Mouse (Mus musculus) ES-E14 (cell line): ENCODE measurements around the gene Gp1bb. TPM values are rescaled to one million over a fixed set of nuclear protein-coding genes. Genes with fewer than 3 reads are reported as not detected.

ENCODE experiments used
- DNase-seq: peaks from one replicate; pipeline ENCODE4 v3.0.0-alpha.2; 2013; ENCODE audit warnings: low read depth, low spot score
- H3K27ac ChIP-seq: 2 replicates; pipeline ENCODE4 v1.5.1; 2012; ENCODE audit warnings: low read depth, mild to moderate bottlenecking, low read length, moderate library complexity, mixed read lengths; ENCODE audit not compliant: poor library complexity, insufficient read depth, severe bottlenecking
- H3K36me3 ChIP-seq: 2 replicates; pipeline ENCODE4 v1.6.1; 2012; ENCODE audit warnings: mild to moderate bottlenecking, low read length, moderate library complexity, mixed read lengths; ENCODE audit not compliant: control insufficient read depth, poor library complexity, insufficient read depth, severe bottlenecking
- H3K4me1 ChIP-seq, 2 experiments: fragments of 150-350 bp in 1 of 2; sonication (generic) in 1 of 2; 2 replicates each; pipeline ENCODE4 v1.6.1; 2012; ENCODE audit warnings: low read length in 2 of 2, mild to moderate bottlenecking in 1 of 2, mixed read lengths in 1 of 2; ENCODE audit not compliant: control insufficient read depth in 2 of 2, insufficient read depth in 2 of 2, poor library complexity in 1 of 2
- H3K4me3 ChIP-seq, 2 experiments: fragments of 150-350 bp in 1 of 2; sonication (generic) in 1 of 2; 2 replicates each; pipeline ENCODE4 v1.5.1; 2012; ENCODE audit warnings: low read length in 2 of 2, low read depth in 1 of 2, mild to moderate bottlenecking in 1 of 2, mixed read lengths in 1 of 2; ENCODE audit not compliant: insufficient read depth in 1 of 2, poor library complexity in 1 of 2, severe bottlenecking in 1 of 2
- H3K9ac ChIP-seq: 2 replicates; pipeline ENCODE4 v1.6.1; 2012; ENCODE audit warnings: low read depth, mild to moderate bottlenecking, low read length, mixed read lengths; ENCODE audit not compliant: poor library complexity, insufficient read depth, severe bottlenecking
- H3K9me3 ChIP-seq: fragments of 150-350 bp; sonication (generic); 2 replicates; pipeline ENCODE4 v1.6.1; 2012; ENCODE audit warnings: low read depth, mild to moderate bottlenecking, low read length; ENCODE audit not compliant: control insufficient read depth, insufficient read depth
- CHD2 ChIP-seq: IDR thresholded peaks from 2 replicates; pipeline ENCODE4 v1.6.1; 2014; ENCODE audit warnings: mild to moderate bottlenecking, low read depth, low read length, inconsistent platforms
- HCFC1 ChIP-seq: IDR thresholded peaks from 2 replicates; pipeline ENCODE4 v1.6.1; 2012; ENCODE audit warnings: low read length, inconsistent platforms, borderline replicate concordance; ENCODE audit not compliant: insufficient read depth
- MAFK ChIP-seq: IDR thresholded peaks from 2 replicates; pipeline ENCODE4 v1.6.1; 2014; ENCODE audit warnings: mild to moderate bottlenecking, low read depth, low read length, inconsistent platforms; ENCODE audit not compliant: insufficient read depth
- ZC3H11A ChIP-seq: IDR thresholded peaks from 2 replicates; pipeline ENCODE4 v1.6.1; 2012; ENCODE audit warnings: low read depth, mild to moderate bottlenecking, inconsistent platforms, low read length, borderline replicate concordance
- ZNF384 ChIP-seq: IDR thresholded peaks from 2 replicates; pipeline ENCODE4 v1.6.1; 2012; ENCODE audit warnings: low read depth, low read length, inconsistent platforms
- in situ Hi-C, 2 experiments: fragments of 600-800 bp; cut with MboI; formaldehyde crosslinking; loops; one replicate each; pipeline ENCODE4 v1.15.1; 2025; ENCODE audit warnings: low sequenced_read_pairs in 2 of 2, inconsistent platforms in 1 of 2; ENCODE audit not compliant: unreplicated experiment in 2 of 2
- total RNA-seq: library from RNA; depleted of rRNA; stranded (reverse); fragments of 300-350 nt; gene quantifications from 2 replicates; pipeline ENCODE4 v1.2.3, GENCODE M21; 2012

Gp1bb gene
- total RNA-seq, 1 experiment: not detected

DNA sequence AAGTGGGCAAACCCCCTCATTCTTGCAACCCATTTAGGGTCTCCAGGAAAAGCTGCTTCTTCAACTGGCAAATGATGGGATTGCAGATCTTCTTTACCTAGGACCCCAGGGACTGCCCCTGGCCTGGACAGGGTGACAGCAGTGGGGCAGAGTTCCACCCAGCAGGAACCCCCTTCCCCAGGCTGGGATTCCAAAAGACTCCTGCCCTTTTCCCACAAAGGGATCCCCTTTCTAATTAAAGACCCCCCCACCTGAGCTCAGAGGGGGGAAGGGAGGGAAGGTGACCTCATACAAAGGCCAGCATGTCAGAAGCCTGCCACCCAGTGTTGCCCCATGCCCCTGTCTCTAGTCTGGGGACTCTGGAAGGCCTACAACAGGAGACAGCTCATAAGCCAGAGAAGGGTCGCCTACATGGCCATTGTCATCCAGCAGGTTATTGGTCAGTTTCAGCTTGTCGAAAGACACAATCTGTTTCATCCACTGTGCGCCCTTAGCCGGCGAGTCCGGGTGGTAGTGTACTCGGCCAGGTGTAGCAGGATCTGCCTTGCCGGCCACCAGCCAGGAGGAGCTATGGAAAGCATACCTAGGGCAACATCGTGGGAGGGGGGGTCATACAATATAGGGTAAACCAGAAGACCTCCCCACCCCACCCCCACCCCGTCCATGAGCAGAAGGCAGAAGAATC, 38.4 kb downstream of the Gp1bb start:
- no peak for DNase-seq
- H3K36me3 ChIP-seq: no peaks in the 10 kb centered on the region
- no peak overlapping the region for H3K9ac ChIP-seq
- H3K9me3 ChIP-seq: no peaks in the 10 kb centered on the region
- TF ChIP-seq MAFK: no peak
- TF ChIP-seq HCFC1: no peak
- no peak for TF ChIP-seq ZNF384
- TF ChIP-seq CHD2: no peak
- TF ChIP-seq ZC3H11A: no peak
- no peak overlapping the region for H3K27ac ChIP-seq
- in situ Hi-C loops: loop anchor here (5.0 to 10.0 kb wide), 2 partner anchors 38 to 779 kb away; partner anchors contain the start of gene Gp1bb (in 1 of the 2)
- no peak overlapping the region for H3K4me3 ChIP-seq
- peaks cover 0 to 4% of the 10 kb centered on the region in 2 experiments; a peak in 1 of 4 replicates for H3K4me1 ChIP-seq

DNA sequence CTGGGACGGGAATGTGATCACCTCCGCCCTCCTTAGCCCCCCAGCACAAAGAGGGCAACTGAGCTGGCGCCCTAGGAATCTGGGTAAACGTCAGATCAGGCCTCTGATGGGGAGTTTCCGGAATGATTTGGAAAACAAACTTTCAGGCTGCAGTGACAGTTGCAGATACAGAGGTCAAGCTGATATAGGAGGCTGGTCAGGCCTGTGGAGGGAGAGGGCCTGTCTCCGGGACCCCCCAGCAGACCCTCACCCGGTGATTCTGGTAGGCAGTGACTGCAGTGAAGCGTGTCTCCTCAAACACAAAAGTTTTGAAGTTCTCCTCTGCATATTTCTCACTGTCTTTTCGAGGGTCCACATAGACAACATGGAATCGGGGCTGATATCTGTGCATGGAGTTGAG, 39.0 kb downstream of the Gp1bb start:
- peak overlapping the region in 1 of 2 experiments; percentile 65; a peak in 1 of 4 replicates for H3K4me3 ChIP-seq
- in situ Hi-C loops: loop anchor here (5.0 to 10.0 kb wide), 2 partner anchors 39 to 778 kb away; partner anchors contain the start of gene Gp1bb (in 1 of the 2)
- no peak for DNase-seq

DNA sequence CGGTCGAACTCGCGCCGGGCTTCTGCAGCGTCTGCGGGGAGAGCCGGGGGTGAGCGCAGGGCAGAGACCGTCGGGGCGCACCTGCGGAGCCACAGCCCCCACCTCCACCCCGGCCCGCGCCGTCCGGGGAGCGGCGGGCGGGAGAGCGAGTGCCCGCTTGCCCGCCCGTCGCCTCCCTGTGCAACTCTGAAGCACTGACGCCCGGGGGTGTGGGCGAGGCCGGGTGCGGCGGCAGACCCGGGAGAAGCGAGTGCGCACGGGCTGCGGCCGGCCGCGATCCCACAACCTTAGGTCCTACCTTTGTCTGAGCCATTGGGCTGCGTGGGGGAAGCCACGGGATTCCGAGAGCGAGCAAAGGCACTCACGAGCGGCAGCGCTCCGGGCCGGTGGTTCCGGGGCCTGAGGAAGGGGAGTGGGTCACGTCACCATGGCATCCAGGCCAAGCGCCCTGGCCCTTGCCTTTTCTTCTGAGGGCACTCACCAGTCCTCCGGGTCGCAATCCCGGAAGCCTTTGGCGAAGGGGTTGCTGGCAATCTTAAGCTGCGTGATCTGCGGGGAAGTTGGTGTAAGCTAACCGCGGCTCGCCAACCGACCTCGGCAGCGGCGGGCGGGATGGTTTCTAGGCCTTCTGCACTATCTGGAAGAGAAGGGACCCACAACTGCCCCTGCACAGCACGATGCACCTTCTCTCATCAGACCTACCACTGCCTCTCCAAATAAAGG, 39.6 kb downstream of the Gp1bb start:
- Histone ChIP-seq H3K36me3 (no peaks in the 10 kb centered on the region), H3K4me3 (peak overlapping the region; percentile 47 to 65; a peak in 3 of 4 replicates), H3K9me3 (no peaks in the 10 kb centered on the region), H3K9ac (peak overlapping the region; percentile 23), H3K4me1 (no peaks in the 10 kb centered on the region), H3K27ac (no peak overlapping the region)
- in situ Hi-C loops: loop anchor here (5.0 to 10.0 kb wide), 2 partner anchors 40 to 778 kb away; partner anchors contain the start of gene Gp1bb (in 1 of the 2)
- no peak for DNase-seq
- TF ChIP-seq ZNF384 (no peak), CHD2 (no peak), ZC3H11A (no peak), MAFK (no peak), HCFC1 (no peak)

More for the DNA sequence above, 39.0 kb downstream of the Gp1bb start:
- Histone ChIP-seq H3K4me1 (no peaks in the 10 kb centered on the region), H3K9me3 (no peaks in the 10 kb centered on the region), H3K36me3 (no peaks in the 10 kb centered on the region), H3K9ac (no peak overlapping the region), H3K27ac (no peak overlapping the region)
- TF ChIP-seq HCFC1 (no peak), CHD2 (no peak), ZC3H11A (no peak), ZNF384 (no peak), MAFK (no peak)

GRCm38 (mm10) chr16:18581623-18582205, 40.5 kb downstream of the Gp1bb start:
- peak overlapping the region; percentile 23 for H3K9ac ChIP-seq
- in situ Hi-C loops: loop anchor here (5.0 to 10.0 kb wide), 2 partner anchors 41 to 777 kb away; partner anchors contain the start of gene Gp1bb (in 1 of the 2)
- DNase-seq: no peak
- no peak for TF ChIP-seq CHD2
- TF ChIP-seq HCFC1: no peak
- TF ChIP-seq ZC3H11A: no peak
- TF ChIP-seq MAFK: no peak
- no peak for TF ChIP-seq ZNF384
- H3K4me3 ChIP-seq: peak overlapping the region; percentile 47 to 65
- no peaks in the 10 kb centered on the region for H3K36me3 ChIP-seq
- no peaks in the 10 kb centered on the region for H3K9me3 ChIP-seq
- no peaks in the 10 kb centered on the region for H3K4me1 ChIP-seq
- H3K27ac ChIP-seq: no peak overlapping the region
